Mouse (Mus musculus) megakaryocyte, embryonic 14.5 days (primary cell): Measurements from ENCODE around the gene Med15.

Experiments used
- FLI1 ChIP-seq: IDR thresholded peaks from 2 replicates; pipeline ENCODE4 v1.6.1; 2012; ENCODE audit warnings: low read length, inconsistent platforms, mixed read lengths
- GATA1 ChIP-seq: IDR thresholded peaks from 3 replicates; pipeline ENCODE4 v1.6.1; 2012; ENCODE audit warnings: mixed read lengths, low read length, inconsistent platforms, borderline replicate concordance

- no peak for TF ChIP-seq GATA1
- no peak; the same call in 1 of the 2 replicates for TF ChIP-seq FLI1
Observed at GRCm38 (mm10) chr16:17616212-17616611, 116.5 kb downstream of the Med15 start.
